In genomic region chr10:59296261-59296660, GRCm38 (mm10) we compare ENCODE assay signal across 9 mouse cellular contexts. TPM values are rescaled to one million over a fixed set of nuclear protein-coding genes. Genes with fewer than 3 reads are reported as not detected.
DNase-seq lines count a peak whose midpoint lies in the region; ATAC-seq lines count a peak whose summit lies in the region.
"Had no signal": no experiment of that assay in that cellular context is flagged by ENCODE, and none has a peak within 500 bp of the region (broad histone marks: within the 10 kb centered on the region; RNA-seq: fewer than 3 reads in every experiment).

No protein-coding gene starts in this region.

- no peak overlapping the region for H3K4me2 ChIP-seq in hindbrain, embryonic 11.5 days (replicated peaks; ENCODE audit: low read depth, low read length)

- no peak overlapping the region for H3K27ac ChIP-seq in hindbrain, embryonic 11.5 days (ENCODE audit: low read depth, low read length)
- H3K27ac ChIP-seq: macrophage had no signal

- peak; percentile 80 for ATAC-seq in frontal cortex, adult (ENCODE audit: low TSS enrichment)
- ATAC-seq in hindbrain, embryonic 11.5 days (ENCODE audit: low FRiP score): peak; percentile 61

- H3K36me3 ChIP-seq in hindbrain, embryonic 11.5 days (ENCODE audit: control insufficient read depth, insufficient read depth, low read length): no peaks in the 10 kb centered on the region

- no peak overlapping the region for H3K4me3 ChIP-seq in hindbrain, embryonic 11.5 days (ENCODE audit: low read depth, low read length)

- no peaks in the 10 kb centered on the region for H3K9me3 ChIP-seq in hindbrain, embryonic 11.5 days (ENCODE audit: control insufficient read depth, low read length)

- no peaks in the 10 kb centered on the region for H3K4me1 ChIP-seq in hindbrain, embryonic 11.5 days (replicated peaks; ENCODE audit: control insufficient read depth, insufficient read depth, low read length)

- H3K27me3 ChIP-seq in hindbrain, embryonic 11.5 days (ENCODE audit: control insufficient read depth, insufficient read depth, low read length): no peaks in the 10 kb centered on the region

- peak; percentile 46 for DNase-seq in MEL-GATA-1-ER (ENCODE audit: extremely low read depth, low read depth)
- DNase-seq in cerebellum, adult 11-12 months: peak; percentile 32
- peak; percentile 86 for DNase-seq in hindbrain, embryonic 11.5 days (ENCODE audit: low spot score)
- DNase-seq in layer of hippocampus, adult 9-11 months: peak; percentile 82
- DNase-seq in lung, postnatal 14 days: peak; percentile 87
- peak; percentile 76 for DNase-seq in ovary, postnatal 36 days (ENCODE audit: low spot score)
- DNase-seq in thymus, postnatal 25 days: peak; percentile 75

- no peak overlapping the region for H3K9ac ChIP-seq in hindbrain, embryonic 11.5 days (ENCODE audit: low read depth, low read length)

- 40% methylated on average over 5 of the region's 5 CpGs for WGBS in hindbrain, embryonic 11.5 days

RNA-seq across cellular contexts. Expression of gene P4ha1, which starts 26.8 kb away (rescaled TPM):
- polyA plus RNA-seq in hindbrain, embryonic 11.5 days (2014; fragmentation: Nextera tagmentation; extraction: Ambion mirVana): 44.6 and 51.6 TPM in 2 replicates

Comparison
In these comparisons a context has a peak if more than half of its experiments do, and no peak if none do; other contexts are left out.
1. DNase-seq: peak in every context shown above with its lines; median percentile 87 in lung, postnatal 14 days; 86 in hindbrain, embryonic 11.5 days; 82 in layer of hippocampus, adult 9-11 months; 76 in ovary, postnatal 36 days; 75 in thymus, postnatal 25 days; 46 in MEL-GATA-1-ER; 32 in cerebellum, adult 11-12 months.